Mouse (Mus musculus) ovary, adult 2 months (tissue): Measurements from ENCODE around the gene Pdia4. TPM values are rescaled to one million over a fixed set of nuclear protein-coding genes. Genes with fewer than 3 reads are reported as not detected.

Source experiments
- polyA plus RNA-seq: library from polyadenylated mRNA; depleted of rRNA; stranded (reverse); fragments of >200 nt; gene quantifications from 2 replicates; pipeline ENCODE4 v1.2.3, GENCODE M21; 2012; rRNA removed

The Pdia4 gene
- polyA plus RNA-seq, result 93.9 and 99.0 TPM in 2 replicates

GRCm38 (mm10) chr6:47813257-47813878, at the start of gene Pdia4:
Gene Pdia4, minus strand, starts transcription at chr6:47813430.

GRCm38 (mm10) chr6:47835482-47835983, 22.3 kb upstream of the Pdia4 start, which contains the start of gene Zfp398:
Gene Zfp398, plus strand, starts transcription at chr6:47835661.

DNA sequence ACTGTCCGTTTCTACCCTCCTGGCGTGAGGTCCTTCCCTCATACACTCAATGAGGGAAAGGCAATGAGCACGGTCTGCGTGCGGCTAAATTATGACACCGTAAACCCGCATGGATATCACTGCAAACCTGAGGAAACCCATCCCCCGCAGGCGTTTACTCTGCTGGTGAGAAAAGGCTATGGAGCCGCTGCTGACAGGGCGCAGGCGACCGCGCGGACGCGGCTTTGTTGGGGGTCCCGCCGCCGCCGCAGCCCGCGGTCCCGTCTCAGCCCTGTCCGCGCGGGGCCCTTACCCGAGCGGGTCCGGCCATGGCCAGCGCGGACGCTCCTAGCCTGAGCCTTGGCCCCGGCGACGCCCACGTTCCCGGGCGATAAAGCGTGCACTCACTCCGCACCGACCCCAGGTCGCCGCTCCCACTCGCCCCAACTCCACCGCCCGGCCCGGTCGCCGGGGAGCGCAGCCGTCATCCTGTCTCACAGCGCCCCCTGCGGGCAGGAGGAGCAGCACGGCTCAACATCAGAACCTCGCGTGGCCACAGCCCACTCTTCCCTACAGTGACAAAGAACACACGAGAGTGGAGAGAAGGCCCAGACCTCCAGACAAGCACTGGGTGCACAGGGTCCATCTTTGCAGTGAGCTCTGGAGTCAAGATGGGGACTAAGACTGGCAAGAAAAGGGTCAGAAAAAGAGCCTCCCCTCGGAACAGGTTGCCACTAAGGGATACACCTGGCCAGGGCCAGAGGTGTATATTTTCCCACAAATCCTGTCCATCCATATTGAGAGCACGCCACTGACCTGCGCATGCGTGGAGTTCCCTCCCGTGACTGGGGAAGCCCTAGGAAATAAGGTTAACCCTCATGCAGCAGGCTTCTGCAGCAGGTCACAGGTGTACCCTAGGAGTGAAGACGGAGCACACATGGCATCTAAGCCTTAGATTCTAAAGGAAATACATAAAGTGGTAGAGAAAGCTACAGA, 17.2 kb upstream of the Pdia4 start, which contains the start of gene Zfp786:
Zfp786 (minus strand) TSS at position 764 of the 975 bp plus-strand sequence.

Other genes starting within 250 kb of the Pdia4 start
- 4.6 and 7.0 TPM in 2 replicates for gene Ezh2, start 218.1 kb downstream of the Pdia4 start, polyA plus RNA-seq
- gene Zfp786, start 17.4 kb upstream of the Pdia4 start, polyA plus RNA-seq, result 1.9 and 2.0 TPM in 2 replicates
- 24.3 and 28.0 TPM in 2 replicates for gene Zfp398, start 22.2 kb upstream of the Pdia4 start, polyA plus RNA-seq
- 16.2 and 17.0 TPM in 2 replicates for gene Zfp282, start 63.8 kb upstream of the Pdia4 start, polyA plus RNA-seq
- gene Zfp212, start 107.0 kb upstream of the Pdia4 start, polyA plus RNA-seq, result 16.9 TPM in 2 replicates
- gene Zfp956, start 140.0 kb upstream of the Pdia4 start, polyA plus RNA-seq, result 24.2 and 26.4 TPM in 2 replicates
- 29.9 and 30.6 TPM in 2 replicates for gene Zfp777, start 235.5 kb upstream of the Pdia4 start, polyA plus RNA-seq